Mouse (Mus musculus): Measurements from ENCODE around the gene Ankrd55.
A peak's percentile ranks its signal among the peaks of the same experiment; 100 is the strongest.

Ankrd55 gene

GRCm38 (mm10) chr13:112288225-112289178 lies at the start of gene Ankrd55:
Gene Ankrd55 (plus strand): TSS chr13:112288451.
- peak; percentile 39 to 50 for DNase-seq (ENCODE audit: low spot score in 2 of 2)

DNA sequence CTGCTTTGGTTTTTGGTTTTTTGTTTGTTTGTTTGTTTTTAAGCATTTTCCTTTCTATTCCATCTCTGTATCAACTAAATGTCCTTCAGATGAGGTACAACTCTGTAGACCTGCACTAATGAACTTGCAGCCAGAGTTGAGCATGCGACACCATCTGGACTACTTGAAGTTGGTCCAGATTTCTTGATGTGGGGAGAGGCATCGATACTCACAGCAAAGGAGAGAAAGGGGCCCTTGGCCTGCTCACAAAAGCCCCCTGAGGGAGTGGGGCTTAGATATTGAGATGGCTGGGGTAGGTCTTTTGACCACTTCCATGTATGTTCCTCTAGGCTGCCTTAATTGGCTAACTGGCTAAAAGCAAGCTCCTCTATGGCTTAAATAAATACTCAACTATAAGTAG lies 49.0 kb upstream of the Ankrd55 start:
- DNase-seq (ENCODE audit: low spot score in 2 of 2), result no peak

DNA sequence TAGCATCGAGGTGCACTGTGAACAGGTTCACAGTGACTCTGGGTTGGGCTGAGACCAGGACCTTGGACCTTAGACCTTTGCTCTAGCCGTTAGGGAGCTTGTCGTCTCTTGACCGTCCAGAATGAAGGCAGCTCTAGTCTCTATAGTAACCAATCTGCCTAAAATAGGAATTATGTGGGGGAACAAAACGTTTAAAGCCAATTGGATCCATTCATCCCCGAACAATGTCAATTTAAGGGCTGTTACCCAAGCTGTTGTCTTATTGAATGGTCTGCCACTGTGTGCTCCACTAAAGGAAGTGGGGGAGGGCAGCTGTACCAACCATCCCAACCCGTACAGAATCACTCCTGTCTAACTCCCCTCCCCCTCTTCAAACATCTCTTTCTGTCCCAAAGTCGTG lies 46.8 kb upstream of the Ankrd55 start:
- DNase-seq (ENCODE audit: low spot score in 2 of 2), result no peak

DNA sequence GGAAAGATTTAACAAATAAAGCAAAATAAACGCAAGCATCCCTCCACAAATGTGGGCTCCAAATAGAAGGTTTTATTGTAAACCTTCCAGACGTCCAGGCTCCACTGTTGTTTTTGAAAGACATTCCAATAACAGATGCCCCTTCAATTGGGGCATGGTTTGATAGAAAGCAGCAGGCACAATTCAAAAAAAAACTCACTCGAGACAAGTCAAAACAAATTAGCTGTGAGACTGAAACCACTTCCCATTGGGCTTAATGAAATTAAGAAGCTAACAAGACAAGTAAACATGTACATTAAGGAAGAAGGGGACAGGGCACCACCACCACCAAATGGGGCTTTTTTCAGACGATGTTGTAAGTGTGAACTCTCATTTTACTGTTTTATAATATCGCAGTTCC lies 43.1 kb upstream of the Ankrd55 start:
- no peak for DNase-seq (ENCODE audit: low spot score in 2 of 2)

DNA sequence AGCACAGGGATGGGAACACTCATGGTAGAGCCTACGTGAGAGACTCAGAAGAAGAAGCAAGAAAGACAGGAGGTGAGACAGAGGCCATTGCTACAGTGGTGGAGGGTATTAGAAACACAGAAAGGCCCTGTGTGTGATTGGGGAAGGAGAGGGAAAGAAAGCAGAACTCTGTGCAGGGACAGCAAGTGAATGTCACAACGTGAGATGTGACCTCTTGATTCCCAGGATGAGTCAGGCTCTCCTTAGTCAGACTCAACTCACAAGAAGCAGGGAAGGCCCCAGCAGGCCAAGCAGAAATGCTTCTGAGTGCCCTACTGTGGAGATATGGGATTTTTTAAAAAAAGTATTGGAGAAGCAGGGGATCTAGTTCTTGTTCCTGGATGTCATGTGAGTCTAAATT lies 36.8 kb upstream of the Ankrd55 start:
- DNase-seq (ENCODE audit: low spot score in 2 of 2), result no peak

GRCm38 (mm10) chr13:112252012-112252411 lies 36.2 kb upstream of the Ankrd55 start:
- DNase-seq (ENCODE audit: low spot score in 2 of 2), result no peak

- no peak for DNase-seq (ENCODE audit: low spot score in 2 of 2)
Measured at GRCm38 (mm10) chr13:112252991-112253620, 35.1 kb upstream of the Ankrd55 start.

- DNase-seq (ENCODE audit: low spot score in 2 of 2), result no peak
Measured at GRCm38 (mm10) chr13:112254116-112254515, 34.1 kb upstream of the Ankrd55 start.

DNA sequence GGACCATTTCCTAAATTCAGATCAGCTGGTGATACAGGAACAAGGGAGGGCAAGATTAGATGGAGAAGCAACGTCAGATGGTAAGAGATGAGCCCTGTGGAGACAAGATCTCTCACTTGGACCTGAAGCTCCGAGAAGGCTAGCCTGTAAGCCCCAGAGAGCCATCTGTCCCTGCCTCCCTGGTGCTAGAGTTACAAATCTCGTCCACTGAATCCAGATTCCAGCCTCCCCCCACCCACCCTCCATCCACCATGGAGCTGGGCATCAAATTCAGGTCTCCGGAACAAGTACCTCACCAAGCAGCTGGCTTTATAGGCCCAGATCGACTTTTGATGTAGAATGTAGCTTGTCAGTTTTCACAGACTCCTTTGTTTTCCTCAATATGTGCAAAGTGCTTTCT lies 32.4 kb upstream of the Ankrd55 start:
- DNase-seq (ENCODE audit: low spot score in 2 of 2), result no peak

DNA sequence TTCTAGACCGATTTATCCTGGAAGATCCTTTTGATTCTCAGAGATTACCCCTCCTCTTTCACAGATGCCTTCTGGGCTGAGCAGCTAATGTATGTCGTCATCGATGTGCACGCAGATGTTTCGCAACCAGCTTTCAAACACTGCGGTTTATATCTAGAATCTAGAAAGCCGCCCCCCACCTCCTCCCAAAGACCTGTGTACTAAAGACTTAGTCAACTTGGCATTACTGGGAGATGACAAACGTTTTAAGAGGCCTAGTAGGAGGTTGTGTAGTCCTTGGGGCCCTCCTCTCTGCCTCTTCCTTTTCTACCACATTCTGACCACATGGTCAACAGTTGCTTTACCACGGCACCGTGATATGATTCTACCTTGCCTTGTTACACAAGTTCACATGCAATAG lies 29.8 kb upstream of the Ankrd55 start:
- no peak for DNase-seq (ENCODE audit: low spot score in 2 of 2)

DNA sequence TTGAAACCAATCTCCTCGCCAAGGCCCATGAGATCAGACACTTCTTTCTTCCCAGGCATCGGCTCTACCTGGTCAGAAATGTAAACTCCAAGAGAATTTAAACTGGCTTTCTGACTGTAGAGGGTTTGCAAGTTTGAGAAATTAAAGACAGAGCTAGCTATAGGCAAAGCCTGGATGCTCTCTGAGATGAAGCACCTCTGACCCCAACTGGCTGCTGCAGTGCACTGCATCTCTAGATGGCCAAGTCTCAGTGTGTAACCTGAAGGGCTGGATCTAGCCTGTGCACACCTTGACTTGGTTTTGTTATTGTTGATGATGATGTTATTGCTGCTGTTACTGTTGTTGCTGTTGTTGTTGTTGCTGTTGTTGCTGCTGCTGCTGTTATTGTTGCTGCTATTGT lies 28.9 kb upstream of the Ankrd55 start:
- DNase-seq (ENCODE audit: low spot score in 2 of 2), result peak; percentile 21 to 34

DNA sequence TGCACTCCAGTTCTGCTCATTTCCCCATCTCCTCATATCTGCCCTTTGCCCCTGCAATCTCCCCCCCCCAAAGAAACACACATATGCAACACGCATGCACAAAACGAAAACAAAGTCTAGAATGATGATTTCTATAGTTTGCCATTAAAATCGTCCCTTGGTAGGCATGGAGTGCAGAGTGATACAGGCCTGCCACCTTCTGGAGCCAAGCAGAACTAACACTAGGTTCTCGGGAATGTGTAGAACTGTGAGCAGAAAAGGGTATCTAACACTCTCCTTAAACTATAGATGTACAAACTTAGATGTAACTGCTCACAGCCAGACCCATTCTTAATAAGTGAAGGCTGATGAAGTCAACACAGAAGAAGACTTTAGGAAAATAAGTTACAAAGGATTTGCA lies 23.6 kb upstream of the Ankrd55 start:
- no peak for DNase-seq (ENCODE audit: low spot score in 2 of 2)

DNA sequence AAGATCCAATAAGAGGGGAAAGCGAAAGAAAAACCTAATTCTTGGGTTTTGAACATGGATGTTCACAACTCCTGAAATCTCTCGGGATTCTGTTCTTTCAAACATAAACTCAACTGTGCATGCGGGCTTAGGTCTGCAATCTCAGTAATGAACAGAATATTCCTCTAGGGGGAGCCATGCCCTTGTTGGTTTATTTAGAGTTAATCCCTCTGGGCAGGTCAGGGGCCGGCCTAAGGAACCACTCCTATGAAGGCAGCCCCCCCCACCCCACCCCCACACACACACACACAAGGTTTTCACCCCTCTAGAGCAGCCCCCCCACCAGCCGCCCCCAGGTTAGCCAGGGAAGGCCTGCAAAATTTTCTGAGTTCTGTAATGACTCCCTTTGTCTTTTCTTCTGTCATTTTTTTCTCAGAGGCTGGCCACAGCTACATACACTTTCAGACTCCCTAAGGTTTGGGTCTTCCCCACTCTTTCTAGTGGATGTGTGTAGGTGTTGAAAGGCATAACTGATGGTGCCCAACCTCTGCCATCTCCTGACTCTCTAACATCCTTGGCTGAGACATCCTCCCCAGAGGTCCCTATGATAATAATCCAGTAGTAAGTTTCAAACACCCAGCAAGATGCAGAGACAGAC lies 16.2 kb upstream of the Ankrd55 start:
- DNase-seq (ENCODE audit: low spot score in 2 of 2), result no peak

DNA sequence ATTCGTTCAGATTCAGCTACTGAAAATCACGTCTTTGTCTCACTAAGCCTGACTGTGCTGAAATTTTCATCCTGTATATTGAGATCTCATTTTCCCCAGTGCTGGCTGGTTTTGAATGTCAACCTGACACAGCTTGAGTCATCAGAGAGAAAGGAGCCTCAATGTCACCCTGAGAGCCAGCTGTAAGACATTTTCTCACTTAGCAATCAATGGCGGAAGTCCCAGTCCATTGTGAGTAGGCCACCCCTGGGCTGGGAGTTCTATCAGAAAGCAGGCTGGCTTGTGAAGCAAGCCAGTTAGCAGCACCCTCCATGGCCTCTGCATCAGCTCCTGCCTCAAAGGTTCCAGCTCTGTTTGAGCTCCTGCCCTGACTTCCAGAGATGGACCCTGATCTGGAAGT lies 13.6 kb upstream of the Ankrd55 start:
- no peak for DNase-seq (ENCODE audit: low spot score in 2 of 2)

DNA sequence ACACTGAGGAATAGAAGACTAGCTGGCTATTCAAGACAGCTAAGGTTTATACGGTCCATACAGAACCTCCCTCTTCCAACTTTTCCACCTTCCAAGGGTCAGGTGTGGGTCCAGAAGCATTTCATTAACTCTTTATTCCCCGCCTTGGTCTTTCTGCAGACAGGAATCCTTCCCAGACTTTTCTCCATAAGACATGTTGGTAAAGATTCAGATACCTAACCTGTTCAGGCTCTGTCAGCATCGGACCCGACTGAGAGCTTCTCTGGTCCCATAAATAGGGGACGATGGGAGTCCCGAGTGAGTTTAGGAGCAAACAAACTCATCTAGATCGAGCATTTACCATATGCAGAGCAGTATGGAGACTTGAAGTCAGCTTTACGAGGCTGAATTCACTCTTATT lies 12.3 kb upstream of the Ankrd55 start:
- DNase-seq (ENCODE audit: low spot score in 2 of 2), result no peak

- no peak for DNase-seq (ENCODE audit: low spot score in 2 of 2)
Measured at GRCm38 (mm10) chr13:112277544-112277943, 10.7 kb upstream of the Ankrd55 start.

GRCm38 (mm10) chr13:112278251-112278650 lies 10.0 kb upstream of the Ankrd55 start:
- DNase-seq (ENCODE audit: low spot score in 2 of 2), result peak; percentile 10 to 13

GRCm38 (mm10) chr13:112287135-112287534 lies 1.1 kb upstream of the Ankrd55 start:
- no peak for DNase-seq (ENCODE audit: low spot score in 2 of 2)

DNA sequence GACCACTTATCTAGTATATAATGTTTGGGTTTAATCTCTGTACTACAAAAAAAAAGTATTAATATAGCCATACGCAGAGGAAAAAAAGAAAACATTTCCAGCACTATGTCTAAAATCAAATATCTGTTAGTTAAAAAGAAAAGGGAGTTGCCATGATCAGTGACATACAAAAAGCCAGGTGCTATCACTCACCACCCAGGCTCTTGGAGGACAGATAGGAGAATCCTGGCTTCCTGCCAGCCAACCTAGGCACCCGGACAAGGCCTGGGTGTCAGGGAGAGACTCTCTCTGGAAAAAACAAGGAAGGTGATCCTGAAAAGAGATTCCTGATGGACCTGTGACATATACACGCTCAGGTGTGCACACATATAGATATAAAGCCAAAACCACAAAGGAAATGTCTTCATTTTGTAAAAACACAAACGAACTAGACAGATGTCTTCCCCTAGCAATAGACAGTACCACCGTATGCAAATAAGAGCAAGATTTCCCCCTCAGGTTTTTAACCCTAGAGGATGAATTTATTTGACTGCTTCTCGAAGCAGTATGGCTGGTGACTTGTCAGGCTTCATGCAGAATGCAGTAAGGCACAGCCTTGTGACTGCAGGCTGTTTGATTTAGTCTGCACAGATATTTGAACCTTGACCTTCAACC lies 553 bp upstream of the Ankrd55 start:
- no peak for DNase-seq (ENCODE audit: low spot score in 2 of 2)

- no peak for DNase-seq (ENCODE audit: low spot score in 2 of 2)
Measured at GRCm38 (mm10) chr13:112289338-112289737, 1.1 kb downstream of the Ankrd55 start.

DNA sequence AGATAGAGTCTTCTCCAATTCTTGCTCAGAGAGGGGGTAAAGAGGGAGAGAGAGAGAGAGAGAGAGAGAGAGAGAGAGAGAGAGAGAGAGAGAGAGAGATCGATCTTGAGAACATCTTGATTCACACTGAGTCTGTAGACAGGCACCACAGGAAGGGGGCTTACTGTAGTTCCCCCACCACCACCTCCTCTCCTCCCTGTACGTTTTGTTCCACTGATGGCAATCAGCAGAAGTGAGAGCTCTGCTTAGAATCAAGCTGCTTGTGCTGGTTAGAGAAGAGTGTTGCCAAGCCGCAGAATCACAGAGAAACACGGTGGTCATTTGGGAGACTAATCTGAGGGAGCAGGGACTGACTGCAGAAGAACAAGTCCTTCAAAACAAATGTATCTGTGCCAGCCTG lies 1.7 kb downstream of the Ankrd55 start:
- DNase-seq (ENCODE audit: low spot score in 2 of 2), result no peak

- DNase-seq (ENCODE audit: low spot score in 2 of 2), result peak; percentile 52 to 63
Measured at GRCm38 (mm10) chr13:112292489-112292888, 4.2 kb downstream of the Ankrd55 start.
